Mouse (Mus musculus) hindbrain, embryonic 14.5 days (tissue): Measurements from ENCODE around the gene Ankfn1. TPM values are rescaled to one million over a fixed set of nuclear protein-coding genes. Genes with fewer than 3 reads are reported as not detected.

Source experiments
- ATAC-seq: fragments of 200-750 bp; cut with Nextera tagmentation; 2 replicates; pipeline ENCODE4 v1.8.0; 2017; ENCODE audit warnings: moderate number of reproducible peaks, mild to moderate bottlenecking, moderate TSS enrichment, moderate library complexity; ENCODE audit not compliant: low FRiP score
- DNase-seq: peaks from one replicate; pipeline ENCODE4 v3.0.0-alpha.2; 2015; ENCODE audit warnings: low spot score
- H3K27ac ChIP-seq: fragments of 300-500 bp; sonication (generic); 2 replicates; pipeline ENCODE4 v1.5.1; 2014; ENCODE audit warnings: mild to moderate bottlenecking, moderate library complexity
- H3K27me3 ChIP-seq: fragments of 300-500 bp; sonication (generic); 2 replicates; pipeline ENCODE4 v1.6.1; 2014; ENCODE audit warnings: mild to moderate bottlenecking, low read length, mixed read lengths; ENCODE audit not compliant: control insufficient read depth, insufficient read depth
- H3K36me3 ChIP-seq: fragments of 300-500 bp; sonication (generic); replicated peaks from 2 replicates; pipeline ENCODE4 v1.6.1; 2014; ENCODE audit not compliant: control insufficient read depth, insufficient read depth
- H3K4me1 ChIP-seq: fragments of 300-500 bp; sonication (generic); replicated peaks from 2 replicates; pipeline ENCODE4 v1.6.1; 2014; ENCODE audit warnings: antibody characterized with exemption, low read length, mixed read lengths; ENCODE audit not compliant: control insufficient read depth, insufficient read depth
- H3K4me2 ChIP-seq: fragments of 300-500 bp; sonication (generic); replicated peaks from 2 replicates; pipeline ENCODE4 v1.6.1; 2014; ENCODE audit warnings: mild to moderate bottlenecking, moderate library complexity
- H3K4me3 ChIP-seq: fragments of 300-500 bp; sonication (generic); replicated peaks from 2 replicates; pipeline ENCODE4 v1.5.1; 2014; ENCODE audit warnings: mild to moderate bottlenecking, low read length
- H3K9ac ChIP-seq: fragments of 300-500 bp; sonication (generic); 2 replicates; pipeline ENCODE4 v1.6.1; 2014
- H3K9me3 ChIP-seq: fragments of 300-500 bp; sonication (generic); 2 replicates; pipeline ENCODE4 v1.6.1; 2016; ENCODE audit warnings: low read length; ENCODE audit not compliant: control insufficient read depth
- WGBS: fragments of 180-500 bp; shearing (Covaris S2); extraction: QIAGEN DNeasy Blood & Tissue Kit; methylation state at CpG from one replicate; pipeline ENCODE4 v1.1.7; 2014; 5-methylcytosine and 5-hydroxymethylcytosine counted together
- polyA plus RNA-seq: library from polyadenylated mRNA; unstranded; fragments of >200 nt; fragmentation: Nextera tagmentation; extraction: Ambion mirVana; gene quantifications from 2 replicates; pipeline ENCODE4 v1.2.1, GENCODE M21; 2014

Ankfn1 gene
- polyA plus RNA-seq, 1 experiment from 2014 or later, result 4.8 TPM

DNA sequence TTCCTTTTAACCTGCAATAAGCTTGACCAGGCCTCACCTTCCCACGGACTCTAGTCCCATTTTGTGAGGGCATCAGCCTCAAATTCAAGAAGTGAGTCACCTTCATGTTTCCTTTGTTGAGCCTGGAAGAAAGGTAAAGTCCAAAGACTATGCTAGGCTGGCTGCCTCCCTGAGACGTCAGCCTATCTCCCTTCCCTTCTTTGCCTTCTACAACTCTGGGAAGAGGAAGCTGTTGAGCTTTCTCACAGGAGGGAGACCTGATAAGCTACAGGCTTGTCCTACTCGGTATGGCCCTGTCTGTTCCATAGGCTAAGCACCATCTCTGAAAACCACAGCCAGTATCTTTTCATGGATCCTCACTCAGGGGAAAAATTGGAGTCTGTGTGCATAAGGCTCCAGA is 2.5 kb downstream of the Ankfn1 start:
- H3K4me1 ChIP-seq, result peaks cover 7% of the 10 kb centered on the region
- H3K4me2 ChIP-seq, result no peak overlapping the region
- no peak overlapping the region for H3K9ac ChIP-seq
- ATAC-seq (no peak), DNase-seq (no peak)
- no peaks in the 10 kb centered on the region for H3K9me3 ChIP-seq
- no peaks in the 10 kb centered on the region for H3K36me3 ChIP-seq
- no peak overlapping the region for H3K4me3 ChIP-seq
- no peak overlapping the region for H3K27ac ChIP-seq
- 80% methylated on average over 3 of the region's 3 CpGs for WGBS
- no peaks in the 10 kb centered on the region for H3K27me3 ChIP-seq

DNA sequence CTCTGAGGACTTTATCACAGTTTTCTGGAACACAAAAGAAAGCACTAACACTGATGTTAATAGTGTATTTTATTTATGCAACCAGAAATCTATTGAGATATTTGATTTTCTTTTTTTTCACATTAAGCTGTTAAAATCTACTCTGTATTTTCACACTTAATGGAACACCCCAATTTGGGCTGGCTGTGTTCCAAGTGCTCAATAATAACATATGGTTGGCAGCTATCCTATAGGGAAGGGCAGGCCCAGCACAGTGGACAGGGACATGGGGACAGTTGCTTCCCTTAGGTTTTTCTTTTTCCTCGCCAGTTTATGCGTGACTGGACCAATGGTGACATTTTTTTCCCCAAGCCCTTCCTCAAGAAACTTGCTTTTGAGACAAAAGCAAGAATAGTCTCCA is 4.5 kb downstream of the Ankfn1 start:
- no peaks in the 10 kb centered on the region for H3K27me3 ChIP-seq
- H3K4me2 ChIP-seq, result no peak overlapping the region
- no peak overlapping the region for H3K4me3 ChIP-seq
- DNase-seq (no peak), ATAC-seq (no peak)
- peaks cover 7% of the 10 kb centered on the region for H3K4me1 ChIP-seq
- H3K9me3 ChIP-seq, result no peaks in the 10 kb centered on the region
- WGBS, result 66% methylated on average over 2 of the region's 2 CpGs
- no peaks in the 10 kb centered on the region for H3K36me3 ChIP-seq
- H3K9ac ChIP-seq, result no peak overlapping the region
- H3K27ac ChIP-seq, result no peak overlapping the region

DNA sequence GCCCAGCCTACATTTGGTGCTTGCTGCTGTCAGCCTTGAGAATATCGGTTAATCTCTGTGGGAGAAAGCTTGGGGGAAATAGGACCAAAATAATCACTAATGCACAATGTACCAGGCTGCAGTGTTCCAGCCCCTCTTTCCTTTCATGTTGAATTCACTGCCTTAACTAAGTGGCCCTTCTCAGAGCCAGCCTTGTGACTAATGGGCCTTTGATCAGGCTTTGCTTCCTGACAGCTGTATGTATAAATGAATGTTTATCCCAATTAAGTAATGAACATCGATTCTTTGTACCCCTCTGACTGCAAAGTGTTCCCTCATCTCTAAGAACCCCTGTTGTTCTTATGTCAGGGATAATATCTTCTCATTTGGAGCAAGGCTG is 11.7 kb downstream of the Ankfn1 start:
- WGBS, result 40% methylated on average over 2 of the region's 2 CpGs
- no peaks in the 10 kb centered on the region for H3K27me3 ChIP-seq
- no peaks in the 10 kb centered on the region for H3K4me1 ChIP-seq
- ATAC-seq, result no peak
- no peak overlapping the region for H3K4me2 ChIP-seq
- H3K4me3 ChIP-seq, result no peak overlapping the region
- H3K27ac ChIP-seq, result no peak overlapping the region
- no peaks in the 10 kb centered on the region for H3K9me3 ChIP-seq
- no peak for DNase-seq
- H3K36me3 ChIP-seq, result no peaks in the 10 kb centered on the region
- H3K9ac ChIP-seq, result no peak overlapping the region

DNA sequence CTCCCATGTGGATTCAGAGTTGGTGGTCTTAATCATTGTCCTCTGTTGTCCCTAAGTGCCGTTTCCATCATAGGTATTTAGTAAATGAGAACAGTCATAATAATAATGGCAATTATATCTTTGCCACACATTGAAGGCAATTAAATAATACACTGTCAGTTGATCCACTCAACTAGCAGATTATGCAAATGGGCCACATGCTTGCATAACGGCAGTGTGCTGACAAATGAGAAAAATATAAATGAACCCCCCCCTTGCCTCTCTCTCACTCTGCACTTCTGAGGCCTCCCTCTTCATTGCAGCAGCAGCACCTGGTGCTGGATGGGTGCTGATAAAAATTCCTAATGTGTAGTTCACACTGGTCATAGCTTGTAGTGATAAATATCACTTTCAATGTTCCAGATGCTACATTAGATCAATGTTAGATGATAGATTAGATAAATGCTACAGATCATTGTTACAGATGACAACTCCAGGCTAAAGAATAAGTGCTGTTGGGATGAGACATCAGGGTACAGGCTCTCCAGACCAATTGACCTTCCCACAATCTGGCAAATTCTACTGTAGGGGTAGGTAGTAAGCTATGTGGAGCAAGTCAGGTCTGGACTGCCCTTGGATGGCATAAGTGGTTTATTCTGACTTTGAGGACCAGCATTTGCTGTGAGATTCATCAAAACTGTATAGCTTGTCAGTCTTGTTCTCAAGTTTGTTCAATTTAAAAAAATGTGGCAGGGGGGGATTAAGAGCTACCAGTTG is 12.3 kb downstream of the Ankfn1 start:
- Histone ChIP-seq H3K27me3 (no peaks in the 10 kb centered on the region), H3K4me1 (no peaks in the 10 kb centered on the region), H3K27ac (no peak overlapping the region), H3K4me2 (no peak overlapping the region), H3K36me3 (no peaks in the 10 kb centered on the region), H3K9ac (no peak overlapping the region), H3K4me3 (no peak overlapping the region), H3K9me3 (no peaks in the 10 kb centered on the region)
- no peak for DNase-seq
- 32% methylated on average over 2 of the region's 2 CpGs for WGBS
- no peak for ATAC-seq

DNA sequence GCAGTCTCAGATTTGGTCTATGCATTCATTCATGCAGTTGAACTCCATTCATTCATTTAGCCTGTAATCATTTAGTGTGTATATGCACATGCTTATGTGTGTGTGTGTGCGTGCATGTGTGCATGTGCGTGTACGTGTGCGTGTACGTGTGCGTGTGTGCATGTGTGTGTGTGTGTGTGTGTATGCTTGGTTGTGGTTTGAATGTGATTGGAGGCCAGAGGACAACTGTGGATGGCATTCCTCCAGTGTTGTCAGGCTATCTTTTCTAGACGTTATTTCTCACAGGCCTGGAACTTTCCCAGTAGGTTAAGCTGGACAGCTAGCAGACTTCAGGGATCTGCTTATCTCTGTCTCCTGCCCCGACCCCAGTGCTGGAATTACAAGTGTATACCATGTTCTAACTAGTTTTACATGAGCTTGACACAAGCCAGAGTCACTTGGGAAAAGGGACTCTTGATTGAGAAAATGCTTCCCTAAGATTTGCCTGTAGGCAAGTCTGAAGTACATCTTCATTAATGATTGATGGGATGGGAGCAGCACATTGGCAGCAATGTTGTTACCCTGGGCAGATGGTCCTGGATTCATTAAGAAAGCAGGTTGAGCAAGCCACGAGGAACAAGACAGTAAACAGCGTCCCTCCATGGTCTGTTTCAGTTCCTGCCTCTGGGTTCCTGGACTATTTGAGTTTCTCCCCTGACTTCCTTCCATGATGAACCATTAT is 43.3 kb downstream of the Ankfn1 start:
- no peak overlapping the region for H3K27ac ChIP-seq
- H3K36me3 ChIP-seq, result no peaks in the 10 kb centered on the region
- H3K27me3 ChIP-seq, result no peaks in the 10 kb centered on the region
- H3K9ac ChIP-seq, result no peak overlapping the region
- H3K4me1 ChIP-seq, result no peaks in the 10 kb centered on the region
- H3K4me2 ChIP-seq, result no peak overlapping the region
- no peak overlapping the region for H3K4me3 ChIP-seq
- WGBS, result 82% methylated on average over 10 of the region's 10 CpGs
- no peaks in the 10 kb centered on the region for H3K9me3 ChIP-seq
- no peak for ATAC-seq
- no peak for DNase-seq

DNA sequence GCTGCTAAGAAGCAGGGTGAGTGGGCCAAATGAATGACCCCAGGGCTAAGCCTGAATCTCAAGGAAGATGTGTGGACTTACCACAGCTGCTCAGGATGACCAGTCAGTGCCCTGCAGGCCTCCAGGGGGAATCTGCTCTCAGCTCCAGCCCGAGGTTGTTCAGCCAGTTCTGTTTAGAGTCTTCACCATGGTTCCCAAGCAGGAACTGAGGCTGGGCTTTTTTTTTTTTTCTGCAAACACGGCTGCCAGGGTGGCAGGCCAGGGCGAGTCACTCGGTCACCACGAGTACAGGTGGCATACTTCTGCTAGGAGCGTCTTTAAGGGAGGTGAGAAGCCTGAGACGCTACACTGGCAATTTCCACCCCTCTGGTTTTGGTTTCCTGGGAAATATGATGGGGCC is 43.9 kb downstream of the Ankfn1 start:
- no peaks in the 10 kb centered on the region for H3K36me3 ChIP-seq
- H3K4me2 ChIP-seq, result no peak overlapping the region
- no peaks in the 10 kb centered on the region for H3K9me3 ChIP-seq
- H3K4me1 ChIP-seq, result no peaks in the 10 kb centered on the region
- no peak for DNase-seq
- H3K9ac ChIP-seq, result no peak overlapping the region
- no peaks in the 10 kb centered on the region for H3K27me3 ChIP-seq
- no peak overlapping the region for H3K4me3 ChIP-seq
- no peak overlapping the region for H3K27ac ChIP-seq
- WGBS, result 85% methylated on average over 7 of the region's 7 CpGs
- no peak for ATAC-seq

DNA sequence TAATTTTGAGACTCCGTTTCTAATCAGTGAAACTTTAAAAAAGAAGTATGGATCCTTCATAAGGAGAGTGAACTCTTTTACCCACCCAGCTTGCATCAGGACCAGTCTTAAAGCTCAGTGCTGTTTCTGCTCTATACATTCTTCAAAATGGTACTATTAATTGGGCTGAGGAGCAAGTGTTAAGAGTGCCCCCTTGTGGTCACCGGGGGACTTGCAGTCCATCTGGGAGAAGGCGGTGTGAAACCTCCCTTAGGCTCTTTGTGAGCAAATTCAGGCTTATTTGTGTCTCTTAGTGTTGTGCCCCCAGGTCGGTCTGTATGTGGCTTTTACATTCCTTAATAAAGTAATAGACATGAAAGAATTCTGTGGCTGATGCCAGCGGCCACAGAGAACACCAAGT is 56.6 kb downstream of the Ankfn1 start:
- Histone ChIP-seq H3K4me1 (no peaks in the 10 kb centered on the region), H3K27ac (no peak overlapping the region), H3K36me3 (no peaks in the 10 kb centered on the region), H3K27me3 (no peaks in the 10 kb centered on the region), H3K9me3 (no peaks in the 10 kb centered on the region), H3K4me3 (no peak overlapping the region), H3K4me2 (no peak overlapping the region), H3K9ac (no peak overlapping the region)
- ATAC-seq (no peak), DNase-seq (peak; percentile 81)
- 17% methylated on average over 5 of the region's 5 CpGs for WGBS

DNA sequence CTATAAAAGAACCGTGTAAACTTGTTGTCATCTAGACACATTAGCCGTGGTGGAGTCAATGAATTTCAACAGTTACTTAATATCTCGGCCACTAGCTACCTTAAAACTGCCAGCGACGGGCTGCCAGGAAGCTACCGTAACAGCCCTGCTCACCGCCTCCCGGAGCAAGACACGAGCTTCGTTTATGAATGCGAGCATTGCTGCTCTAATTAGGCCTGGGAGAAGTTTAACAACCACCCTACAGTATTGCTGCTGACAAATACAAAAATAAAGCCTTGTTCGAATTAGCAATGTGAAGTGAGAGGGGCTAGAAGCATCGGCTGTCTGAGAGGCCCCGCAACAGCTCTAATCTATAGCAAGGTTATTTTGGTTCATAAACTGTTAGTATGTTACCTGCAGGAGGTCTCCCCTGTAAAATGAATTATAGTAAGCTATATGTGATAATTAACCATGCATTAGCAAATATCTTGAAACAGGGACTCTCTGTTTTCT is 58.9 kb downstream of the Ankfn1 start:
- ATAC-seq, result no peak
- WGBS, result 66% methylated on average over 14 of the region's 14 CpGs
- H3K4me2 ChIP-seq, result no peak overlapping the region
- no peaks in the 10 kb centered on the region for H3K9me3 ChIP-seq
- no peaks in the 10 kb centered on the region for H3K4me1 ChIP-seq
- no peak overlapping the region for H3K9ac ChIP-seq
- no peaks in the 10 kb centered on the region for H3K36me3 ChIP-seq
- H3K27me3 ChIP-seq, result no peaks in the 10 kb centered on the region
- DNase-seq, result no peak
- H3K4me3 ChIP-seq, result no peak overlapping the region
- H3K27ac ChIP-seq, result no peak overlapping the region

DNA sequence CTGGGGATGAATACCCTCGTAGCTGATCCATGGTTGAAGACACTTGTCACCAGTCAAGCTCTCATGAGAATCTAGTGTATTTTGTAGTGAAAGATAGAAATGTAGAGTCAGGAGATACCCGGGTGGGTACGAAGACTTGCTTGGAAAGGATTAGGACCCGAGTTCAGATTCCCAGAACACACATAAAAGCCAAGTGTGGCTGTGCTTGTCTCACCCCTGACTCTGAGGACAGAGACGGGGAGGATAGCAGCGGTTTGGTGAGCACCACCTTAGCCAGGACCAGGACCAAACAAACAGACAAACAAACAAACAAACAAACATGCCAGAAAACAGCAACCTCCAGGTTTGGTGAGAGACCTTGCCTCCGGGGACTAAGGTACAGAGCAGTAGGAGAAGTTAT is 61.1 kb downstream of the Ankfn1 start:
- ATAC-seq, result no peak

More for the DNA sequence above, 61.1 kb downstream of the Ankfn1 start:
- Histone ChIP-seq H3K9ac (no peak overlapping the region), H3K4me2 (no peak overlapping the region), H3K4me1 (no peaks in the 10 kb centered on the region), H3K27me3 (no peaks in the 10 kb centered on the region), H3K9me3 (no peaks in the 10 kb centered on the region), H3K4me3 (no peak overlapping the region), H3K27ac (no peak overlapping the region), H3K36me3 (no peaks in the 10 kb centered on the region)
- no peak for DNase-seq
- WGBS, result 94% methylated on average over 7 of the region's 7 CpGs
